Mouse (Mus musculus) embryo, embryonic 10.5 days (tissue): ENCODE data around the gene Mbd4.
A peak's percentile ranks its signal among the peaks of the same experiment; 100 is the strongest.

Experiments used
- DNase-seq: peaks from one replicate; pipeline ENCODE4 v3.0.0-alpha.2; 2015; ENCODE audit warnings: low spot score

The Mbd4 gene

DNA sequence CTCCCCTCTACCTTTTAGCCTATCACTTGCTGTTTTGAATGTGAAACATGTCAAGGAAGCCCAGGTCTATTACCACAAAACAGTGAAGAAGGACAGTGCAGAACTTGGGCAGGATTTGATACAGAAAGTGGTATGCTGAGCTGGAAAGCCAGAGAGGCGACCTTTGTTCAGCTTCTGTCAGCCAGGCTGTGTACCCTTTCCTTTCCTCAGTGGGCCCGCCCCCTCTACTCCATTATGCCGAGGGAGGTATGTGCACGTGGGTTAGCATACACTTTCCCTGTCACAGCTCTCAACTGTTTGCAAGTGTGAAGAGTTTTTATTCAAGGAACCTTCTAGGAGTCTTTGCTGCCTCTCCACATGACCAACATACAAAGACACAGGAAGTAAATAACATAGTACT, 6.1 kb upstream of the Mbd4 start:
- no peak for DNase-seq

- no peak for DNase-seq
Observed at GRCm38 (mm10) chr6:115856361-115856745, 3.2 kb upstream of the Mbd4 start.

DNA sequence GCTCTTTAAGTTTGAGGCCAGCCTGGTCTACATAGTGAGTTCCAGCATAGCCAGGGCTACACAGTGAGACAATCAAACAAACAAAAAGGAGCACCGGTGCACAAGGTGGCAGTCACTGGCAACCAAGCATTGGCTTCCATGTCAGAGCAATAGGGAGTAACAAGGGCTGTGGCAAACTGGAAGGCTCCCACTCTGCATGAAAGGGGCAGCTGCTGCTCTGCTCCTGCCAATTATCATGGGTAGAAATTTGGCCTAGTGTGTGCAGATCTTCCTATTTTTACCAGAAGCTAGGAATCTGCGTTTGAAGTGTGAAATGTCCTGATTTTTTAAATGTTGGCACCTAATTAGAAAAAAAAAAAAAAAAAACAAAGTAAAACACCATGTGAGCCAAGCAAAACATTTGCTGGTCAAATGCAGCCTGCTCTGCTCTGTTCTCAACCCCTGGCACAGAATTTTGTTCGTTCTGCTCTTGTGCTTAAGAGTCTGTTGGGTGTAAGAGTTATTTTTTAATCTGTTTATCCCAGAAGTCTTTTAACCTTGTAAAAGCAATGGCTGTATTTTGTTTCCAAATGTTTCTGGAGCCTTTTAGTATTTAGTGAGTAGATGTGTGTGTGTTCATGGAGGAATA, 2.7 kb upstream of the Mbd4 start:
- no peak for DNase-seq

GRCm38 (mm10) chr6:115854432-115854831, 1.3 kb upstream of the Mbd4 start:
- DNase-seq: peak; percentile 28

DNA sequence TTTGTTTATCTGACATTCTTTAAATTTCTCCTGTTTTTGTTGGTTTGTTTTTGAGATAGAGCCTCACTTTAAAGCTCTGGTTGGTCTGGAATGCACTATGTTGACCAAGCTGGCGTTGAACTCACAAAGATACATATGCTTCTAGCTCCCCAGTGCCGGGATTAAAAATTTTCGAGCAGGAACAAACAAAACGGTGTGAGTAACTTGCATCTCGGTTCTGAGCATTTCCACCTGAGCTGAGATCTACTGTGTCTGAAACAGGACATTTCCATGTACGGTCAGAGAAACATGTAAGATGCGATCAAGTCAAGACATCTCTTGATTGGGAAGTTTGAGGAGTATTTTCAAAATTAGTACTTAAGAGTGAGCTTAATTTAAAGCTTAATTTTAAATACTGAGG, 814 bp upstream of the Mbd4 start:
- peak; percentile 36 for DNase-seq

- no peak for DNase-seq
Observed at GRCm38 (mm10) chr6:115852446-115853090, 603 bp downstream of the Mbd4 start.

DNA sequence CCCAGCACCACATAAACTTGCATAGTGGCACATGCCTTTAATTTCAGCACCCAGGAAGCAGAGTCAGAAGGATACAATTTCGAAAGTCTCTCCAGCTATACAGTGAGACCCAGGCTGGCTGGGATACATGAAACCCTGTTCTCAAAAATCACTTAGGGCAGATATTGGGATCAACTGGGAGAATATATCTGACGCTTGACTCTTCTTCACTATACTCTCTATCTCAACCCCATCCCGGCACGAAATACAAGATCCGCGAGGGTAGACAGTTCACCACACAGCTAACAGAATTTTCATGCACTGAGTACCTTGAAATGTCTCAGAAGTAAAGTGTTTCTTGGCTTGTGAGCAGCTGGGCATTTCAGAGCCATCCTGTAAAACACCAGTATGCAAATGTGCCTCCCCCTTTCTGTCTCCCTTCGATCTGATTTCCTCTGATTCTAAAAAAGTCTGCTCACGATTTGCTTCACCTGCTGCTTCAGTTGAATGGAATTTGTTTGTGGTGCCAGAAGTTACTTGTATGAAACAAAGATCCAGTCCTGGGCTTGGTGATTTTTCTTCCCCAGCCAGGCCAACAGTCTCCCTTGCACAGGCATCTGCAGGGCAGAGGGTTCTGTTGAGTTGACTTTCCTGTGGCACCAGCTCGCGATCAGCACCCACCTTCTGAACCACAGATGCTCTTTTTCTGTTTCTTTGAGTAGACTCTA, 4.4 kb downstream of the Mbd4 start:
- DNase-seq: no peak

DNA sequence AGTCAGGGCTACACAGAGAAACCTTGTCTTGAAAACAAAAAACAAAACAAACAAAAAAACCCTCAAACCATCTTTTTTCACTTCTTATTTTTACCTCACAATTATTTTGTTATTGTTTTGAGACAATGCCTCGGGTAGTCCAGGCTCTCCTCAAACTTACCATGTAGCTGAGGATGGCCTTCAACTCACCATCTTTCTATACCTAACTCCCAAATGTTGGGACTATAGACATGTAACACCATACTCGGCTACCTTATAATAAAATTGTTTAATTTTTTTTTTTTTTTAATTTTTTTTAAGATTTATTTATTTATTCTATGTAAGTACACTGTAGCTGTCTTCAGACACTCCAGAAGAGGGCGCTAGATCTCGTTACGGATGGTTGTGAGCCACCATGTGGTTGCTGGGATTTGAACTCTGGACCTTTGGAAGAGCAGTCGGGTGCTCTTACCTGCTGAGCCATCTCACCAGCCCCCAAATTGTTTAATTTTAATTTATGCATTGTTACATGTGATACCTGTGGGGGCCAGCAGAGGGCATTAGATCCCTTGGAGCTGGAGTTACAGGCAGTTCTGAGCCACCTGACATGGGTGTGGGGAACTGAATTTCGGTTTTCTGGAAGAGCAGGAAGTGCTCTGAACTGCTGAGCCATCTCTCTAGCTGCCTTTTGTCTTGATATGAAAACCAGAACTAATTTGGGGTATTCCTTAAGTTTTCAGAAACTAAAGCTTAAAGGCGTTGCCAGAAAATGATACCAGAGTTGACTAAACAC, 6.3 kb downstream of the Mbd4 start:
- peak; percentile 76 for DNase-seq

DNA sequence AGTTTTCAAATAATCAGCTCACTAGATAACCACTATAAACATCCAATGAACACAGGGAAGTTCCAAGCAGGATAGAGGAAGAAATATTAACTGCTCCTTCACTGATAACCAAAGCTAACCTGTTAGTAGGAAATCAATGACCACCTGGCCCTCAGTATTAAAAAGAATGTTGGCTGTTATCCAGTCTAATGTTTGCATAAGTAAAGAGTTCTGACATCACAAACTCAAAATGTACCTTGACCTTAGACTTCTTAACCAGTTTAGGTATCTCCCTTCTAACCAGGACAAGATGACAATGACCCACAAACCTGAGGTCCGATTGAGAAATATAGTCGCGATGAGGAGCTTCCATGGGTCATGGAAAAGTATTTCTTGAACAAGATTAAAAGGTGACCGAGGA, 8.2 kb downstream of the Mbd4 start:
- no peak for DNase-seq

GRCm38 (mm10) chr6:115838745-115839144, 14.4 kb downstream of the Mbd4 start:
- no peak for DNase-seq

- peak; percentile 88 for DNase-seq
Observed at GRCm38 (mm10) chr6:115838161-115838597, 15.0 kb downstream of the Mbd4 start, which contains the start of gene Efcab12. Gene Efcab12, minus strand, starts transcription at chr6:115838412.

DNA sequence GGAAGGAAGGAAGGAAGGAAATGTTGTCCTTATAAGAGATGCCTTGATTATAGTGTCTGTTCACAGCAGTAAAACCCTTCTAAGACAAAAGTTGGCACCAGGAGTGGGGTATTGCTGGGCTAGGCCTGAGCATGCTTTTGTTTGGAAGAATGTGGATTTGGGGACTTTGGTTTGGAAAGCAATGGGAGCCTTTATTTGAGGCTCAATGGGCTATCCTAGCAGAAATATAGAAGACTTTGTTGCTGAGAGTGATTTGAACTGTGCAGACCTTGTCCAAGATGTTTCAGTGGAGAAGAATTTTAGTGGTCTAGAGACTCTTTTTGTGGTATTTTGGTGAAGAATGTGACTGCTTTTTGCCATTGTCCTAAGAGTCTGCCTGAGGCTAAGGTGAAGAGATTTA, 19.3 kb downstream of the Mbd4 start:
- no peak for DNase-seq

GRCm38 (mm10) chr6:115832152-115832850, 20.9 kb downstream of the Mbd4 start:
- DNase-seq: no peak

DNA sequence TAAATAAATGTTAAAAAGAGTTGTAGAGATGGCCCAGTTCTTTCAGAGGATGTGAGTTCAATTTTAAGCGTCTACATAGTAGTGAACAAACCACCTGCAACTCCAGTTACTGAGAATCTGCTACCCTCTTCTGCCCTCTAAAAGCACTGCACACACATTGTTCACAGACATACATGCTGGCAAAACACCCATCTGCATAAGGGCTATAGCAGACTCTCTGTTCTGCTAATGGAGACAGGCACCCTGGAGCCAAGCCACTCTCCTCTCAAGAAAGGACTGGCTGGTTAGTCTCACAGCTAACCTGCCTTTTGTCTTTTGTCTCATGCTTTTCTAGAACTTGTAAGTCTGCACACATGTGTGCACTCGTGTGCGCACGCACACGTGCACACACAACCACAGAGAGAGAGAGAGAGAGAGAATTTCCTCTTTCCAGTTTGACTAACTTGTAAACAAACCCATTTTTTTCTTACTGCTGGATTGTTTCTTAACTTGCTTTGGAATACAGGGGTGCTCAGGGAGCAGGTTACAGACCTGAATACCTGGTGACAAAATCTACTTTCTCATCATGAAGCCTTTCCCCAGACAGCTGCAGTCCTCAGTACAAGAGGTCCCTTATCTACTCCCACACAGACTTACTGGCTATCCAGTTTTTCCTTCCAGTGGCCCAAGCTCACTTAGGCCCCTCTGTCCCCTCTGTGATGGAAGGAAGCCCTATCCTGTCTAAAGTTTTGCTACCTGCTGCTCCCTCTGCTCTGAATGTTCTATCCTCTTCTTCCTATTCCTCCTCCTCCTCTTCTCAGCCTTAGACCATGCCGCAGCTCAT, 22.2 kb downstream of the Mbd4 start:
- no peak for DNase-seq

DNA sequence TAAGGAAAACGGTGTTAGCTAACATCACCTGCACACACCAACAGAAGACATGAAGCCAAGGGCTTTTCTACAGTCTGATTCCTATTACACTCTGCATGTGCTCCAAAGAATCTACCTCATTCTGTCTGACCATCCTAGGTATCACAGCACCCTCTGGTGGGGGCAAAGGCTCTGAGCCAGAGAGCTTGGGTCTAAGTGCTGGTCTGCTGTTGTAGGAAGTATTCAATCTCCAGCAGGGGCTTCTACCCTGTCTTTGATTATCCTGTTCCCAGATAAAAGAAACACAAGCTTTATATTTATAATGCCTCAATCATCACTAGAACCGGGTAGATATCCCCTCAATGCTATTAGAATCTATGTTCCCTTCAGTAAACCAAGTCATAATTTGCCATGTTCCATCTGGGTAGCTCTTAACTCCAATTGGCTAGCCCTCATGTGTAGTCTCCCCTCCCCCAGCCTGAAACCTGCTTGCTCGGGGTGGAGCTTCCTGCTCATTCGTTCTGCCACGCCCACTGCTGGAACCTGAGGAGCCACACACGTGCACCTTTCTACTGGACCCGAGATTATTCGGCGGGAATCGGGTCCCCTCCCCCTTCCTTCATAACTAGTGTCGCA, 29.2 kb downstream of the Mbd4 start:
- peak; percentile 93 for DNase-seq

DNA sequence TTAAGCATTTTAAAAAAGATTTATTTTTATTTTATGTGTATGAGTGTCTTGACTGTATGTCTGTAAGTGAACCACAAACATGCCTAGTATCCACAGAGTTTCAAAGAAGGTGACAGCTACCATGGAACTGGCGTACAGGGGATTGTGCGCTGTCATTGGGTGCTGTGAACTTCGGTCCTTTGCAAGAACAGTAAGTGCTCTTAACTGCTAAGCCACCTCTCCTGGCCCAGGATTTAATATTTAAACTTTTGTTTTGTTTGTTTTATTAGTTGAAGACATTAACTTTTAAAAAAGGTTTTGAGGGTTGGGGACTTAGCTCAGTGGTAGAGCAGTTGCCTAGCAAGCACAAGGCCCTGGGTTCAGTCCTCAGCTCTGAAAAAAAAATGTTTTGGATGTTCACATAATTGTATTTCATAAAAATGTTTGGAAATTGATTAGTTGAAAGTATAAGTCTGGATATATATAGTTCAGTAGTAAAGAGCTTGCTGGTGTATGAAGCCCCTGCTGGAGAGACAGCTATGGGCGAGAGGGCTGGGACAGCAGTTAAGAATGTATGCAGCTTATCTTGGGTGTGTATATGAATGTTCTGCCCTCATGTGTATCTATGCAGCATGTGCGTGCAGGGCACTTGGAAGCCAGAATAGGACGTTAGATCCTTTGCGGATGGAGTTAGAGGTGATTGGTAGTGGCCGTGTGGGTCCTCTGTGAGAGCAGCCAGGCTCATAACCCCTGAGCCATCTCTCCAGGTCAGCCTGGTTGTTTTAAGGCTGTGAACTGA, 31.8 kb downstream of the Mbd4 start:
- no peak for DNase-seq

GRCm38 (mm10) chr6:115818129-115818528, 35.0 kb downstream of the Mbd4 start:
- DNase-seq: no peak

- no peak for DNase-seq
Observed at GRCm38 (mm10) chr6:115815041-115815440, 38.1 kb downstream of the Mbd4 start.

- DNase-seq: peak; percentile 80
Observed at GRCm38 (mm10) chr6:115814104-115814503, 39.1 kb downstream of the Mbd4 start.

- DNase-seq: no peak
Observed at GRCm38 (mm10) chr6:115811606-115812005, 41.6 kb downstream of the Mbd4 start.
